Mouse (Mus musculus): ENCODE measurements around the gene Ube2c. TPM values are rescaled to one million over a fixed set of nuclear protein-coding genes. Genes with fewer than 3 reads are reported as not detected.

Gene Ube2c
- polyA plus RNA-seq, 1 experiment from 2014 or later, result 433 TPM

GRCm38 (mm10) chr2:164805332-164805718 lies 35.6 kb downstream of the Ube2c start:
- Histone ChIP-seq H3K9me3 (ENCODE audit: control insufficient read depth, low read depth, low read length) (no peaks in the 10 kb centered on the region), H3K27ac (ENCODE audit: low read length) (peak overlapping the region; percentile 30; the same call in 1 of the 2 replicates), H3K4me3 (ENCODE audit: low read depth, low read length) (peak overlapping the region; percentile 62), H3K9ac (replicated peaks; ENCODE audit: low read depth, low read length) (peak overlapping the region; percentile 49), H3K27me3 (ENCODE audit: control insufficient read depth, insufficient read depth, low read length) (no peaks in the 10 kb centered on the region), H3K4me1 (ENCODE audit: control insufficient read depth, insufficient read depth, low read length) (peaks cover 7% of the 10 kb centered on the region; the same call in 1 of the 2 replicates), H3K4me2 (replicated peaks; ENCODE audit: low read depth, low read length) (peak overlapping the region; percentile 66), H3K36me3 (ENCODE audit: control insufficient read depth, insufficient read depth, low read length) (peaks cover 6% of the 10 kb centered on the region; the same call in 1 of the 2 replicates)
- WGBS, result under 1% methylated on average over 21 of the region's 21 CpGs
- peak; percentile 48; the same call in 1 of the 2 replicates for ATAC-seq (ENCODE audit: insufficient number of reproducible peaks, insufficient read depth, low FRiP score, low read depth)

GRCm38 (mm10) chr2:164806614-164807013 lies 36.9 kb downstream of the Ube2c start:
- peaks cover 5% of the 10 kb centered on the region; the same call in 1 of the 2 replicates for H3K36me3 ChIP-seq (ENCODE audit: control insufficient read depth, insufficient read depth, low read length)
- no peaks in the 10 kb centered on the region for H3K9me3 ChIP-seq (ENCODE audit: control insufficient read depth, low read depth, low read length)
- H3K4me2 ChIP-seq (replicated peaks; ENCODE audit: low read depth, low read length), result no peak overlapping the region
- 76% methylated on average over 7 of the region's 7 CpGs for WGBS
- no peak overlapping the region for H3K27ac ChIP-seq (ENCODE audit: low read length)
- no peak overlapping the region for H3K9ac ChIP-seq (replicated peaks; ENCODE audit: low read depth, low read length)
- peaks cover 7% of the 10 kb centered on the region; the same call in 1 of the 2 replicates for H3K4me1 ChIP-seq (ENCODE audit: control insufficient read depth, insufficient read depth, low read length)
- no peaks in the 10 kb centered on the region for H3K27me3 ChIP-seq (ENCODE audit: control insufficient read depth, insufficient read depth, low read length)
- ATAC-seq (ENCODE audit: insufficient number of reproducible peaks, insufficient read depth, low FRiP score, low read depth), result no peak
- H3K4me3 ChIP-seq (ENCODE audit: low read depth, low read length), result no peak overlapping the region

GRCm38 (mm10) chr2:164813557-164813956 lies 43.9 kb downstream of the Ube2c start:
- Histone ChIP-seq H3K27me3 (ENCODE audit: control insufficient read depth, insufficient read depth, low read length) (no peaks in the 10 kb centered on the region), H3K36me3 (ENCODE audit: control insufficient read depth, insufficient read depth, low read length) (0 out of 2 replicates have a peak, but pooled peaks cover 5% of the 10 kb centered on the region), H3K4me1 (ENCODE audit: control insufficient read depth, insufficient read depth, low read length) (peaks cover 8% of the 10 kb centered on the region; the same call in 1 of the 2 replicates), H3K27ac (ENCODE audit: low read length) (no peak overlapping the region), H3K4me2 (replicated peaks; ENCODE audit: low read depth, low read length) (no peak overlapping the region), H3K4me3 (ENCODE audit: low read depth, low read length) (no peak overlapping the region), H3K9ac (replicated peaks; ENCODE audit: low read depth, low read length) (no peak overlapping the region), H3K9me3 (ENCODE audit: control insufficient read depth, low read depth, low read length) (no peaks in the 10 kb centered on the region)
- no peak for ATAC-seq (ENCODE audit: insufficient number of reproducible peaks, insufficient read depth, low FRiP score, low read depth)
- WGBS, result 56% methylated on average over 2 of the region's 2 CpGs

GRCm38 (mm10) chr2:164815348-164815747 lies 45.6 kb downstream of the Ube2c start:
- Histone ChIP-seq H3K36me3 (ENCODE audit: control insufficient read depth, insufficient read depth, low read length) (no peaks in the 10 kb centered on the region), H3K4me2 (replicated peaks; ENCODE audit: low read depth, low read length) (no peak overlapping the region), H3K27me3 (ENCODE audit: control insufficient read depth, insufficient read depth, low read length) (no peaks in the 10 kb centered on the region), H3K9me3 (ENCODE audit: control insufficient read depth, low read depth, low read length) (no peaks in the 10 kb centered on the region), H3K4me1 (ENCODE audit: control insufficient read depth, insufficient read depth, low read length) (peaks cover 8% of the 10 kb centered on the region; the same call in 1 of the 2 replicates), H3K27ac (ENCODE audit: low read length) (no peak overlapping the region), H3K9ac (replicated peaks; ENCODE audit: low read depth, low read length) (no peak overlapping the region), H3K4me3 (ENCODE audit: low read depth, low read length) (no peak overlapping the region)
- no peak for ATAC-seq (ENCODE audit: insufficient number of reproducible peaks, insufficient read depth, low FRiP score, low read depth)
- WGBS, result 89% methylated on average over 5 of the region's 5 CpGs

GRCm38 (mm10) chr2:164815821-164816220 lies 46.1 kb downstream of the Ube2c start:
- no peaks in the 10 kb centered on the region for H3K27me3 ChIP-seq (ENCODE audit: control insufficient read depth, insufficient read depth, low read length)
- no peaks in the 10 kb centered on the region for H3K9me3 ChIP-seq (ENCODE audit: control insufficient read depth, low read depth, low read length)
- H3K4me3 ChIP-seq (ENCODE audit: low read depth, low read length), result no peak overlapping the region
- 86% methylated on average over 8 of the region's 8 CpGs for WGBS
- 0 out of 2 replicates have a peak, but pooled peaks cover under 1% of the 10 kb centered on the region for H3K36me3 ChIP-seq (ENCODE audit: control insufficient read depth, insufficient read depth, low read length)
- no peak for ATAC-seq (ENCODE audit: insufficient number of reproducible peaks, insufficient read depth, low FRiP score, low read depth)
- no peak overlapping the region for H3K9ac ChIP-seq (replicated peaks; ENCODE audit: low read depth, low read length)
- H3K4me2 ChIP-seq (replicated peaks; ENCODE audit: low read depth, low read length), result no peak overlapping the region
- H3K27ac ChIP-seq (ENCODE audit: low read length), result no peak overlapping the region
- H3K4me1 ChIP-seq (ENCODE audit: control insufficient read depth, insufficient read depth, low read length), result peaks cover 8% of the 10 kb centered on the region; the same call in 1 of the 2 replicates

- H3K4me1 ChIP-seq (ENCODE audit: control insufficient read depth, insufficient read depth, low read length), result peaks cover 8% of the 10 kb centered on the region; the same call in 1 of the 2 replicates
- H3K27me3 ChIP-seq (ENCODE audit: control insufficient read depth, insufficient read depth, low read length), result no peaks in the 10 kb centered on the region
- no peak overlapping the region for H3K4me3 ChIP-seq (ENCODE audit: low read depth, low read length)
- H3K27ac ChIP-seq (ENCODE audit: low read length), result no peak overlapping the region
- no peak overlapping the region for H3K4me2 ChIP-seq (replicated peaks; ENCODE audit: low read depth, low read length)
- ATAC-seq (ENCODE audit: insufficient number of reproducible peaks, insufficient read depth, low FRiP score, low read depth), result no peak
- no peak overlapping the region for H3K9ac ChIP-seq (replicated peaks; ENCODE audit: low read depth, low read length)
- peaks cover 7% of the 10 kb centered on the region; the same call in 1 of the 2 replicates for H3K36me3 ChIP-seq (ENCODE audit: control insufficient read depth, insufficient read depth, low read length)
- no peaks in the 10 kb centered on the region for H3K9me3 ChIP-seq (ENCODE audit: control insufficient read depth, low read depth, low read length)
- 70% methylated on average over 6 of the region's 6 CpGs for WGBS
Measured at GRCm38 (mm10) chr2:164817206-164817605, 47.5 kb downstream of the Ube2c start.

- Histone ChIP-seq H3K4me2 (replicated peaks; ENCODE audit: low read depth, low read length) (no peak overlapping the region), H3K9ac (replicated peaks; ENCODE audit: low read depth, low read length) (no peak overlapping the region), H3K4me1 (ENCODE audit: control insufficient read depth, insufficient read depth, low read length) (peaks cover 8% of the 10 kb centered on the region; the same call in 1 of the 2 replicates), H3K9me3 (ENCODE audit: control insufficient read depth, low read depth, low read length) (no peaks in the 10 kb centered on the region), H3K36me3 (ENCODE audit: control insufficient read depth, insufficient read depth, low read length) (peaks cover 7% of the 10 kb centered on the region; the same call in 1 of the 2 replicates), H3K27me3 (ENCODE audit: control insufficient read depth, insufficient read depth, low read length) (no peaks in the 10 kb centered on the region), H3K27ac (ENCODE audit: low read length) (no peak overlapping the region), H3K4me3 (ENCODE audit: low read depth, low read length) (no peak overlapping the region)
- ATAC-seq (ENCODE audit: insufficient number of reproducible peaks, insufficient read depth, low FRiP score, low read depth), result no peak
- 50% methylated on average over 5 of the region's 5 CpGs for WGBS
Measured at GRCm38 (mm10) chr2:164817703-164818102, 48.0 kb downstream of the Ube2c start.

GRCm38 (mm10) chr2:164821060-164821459 lies 51.4 kb downstream of the Ube2c start:
- WGBS, result 86% methylated on average over 6 of the region's 6 CpGs
- Histone ChIP-seq H3K4me1 (ENCODE audit: control insufficient read depth, insufficient read depth, low read length) (peaks cover 12% of the 10 kb centered on the region; the same call in 1 of the 2 replicates), H3K4me3 (ENCODE audit: low read depth, low read length) (no peak overlapping the region), H3K4me2 (replicated peaks; ENCODE audit: low read depth, low read length) (no peak overlapping the region), H3K36me3 (ENCODE audit: control insufficient read depth, insufficient read depth, low read length) (peaks cover 18% of the 10 kb centered on the region), H3K9ac (replicated peaks; ENCODE audit: low read depth, low read length) (no peak overlapping the region), H3K27ac (ENCODE audit: low read length) (no peak overlapping the region), H3K27me3 (ENCODE audit: control insufficient read depth, insufficient read depth, low read length) (no peaks in the 10 kb centered on the region), H3K9me3 (ENCODE audit: control insufficient read depth, low read depth, low read length) (no peaks in the 10 kb centered on the region)
- no peak for ATAC-seq (ENCODE audit: insufficient number of reproducible peaks, insufficient read depth, low FRiP score, low read depth)
